Mouse (Mus musculus): ENCODE data around the gene Dnajc1. TPM values are rescaled to one million over a fixed set of nuclear protein-coding genes. Genes with fewer than 3 reads are reported as not detected.

Gene Dnajc1
- total RNA-seq, 4 experiments from 2014 or later = 14.1 to 17.2 (median 15.5) TPM

DNA sequence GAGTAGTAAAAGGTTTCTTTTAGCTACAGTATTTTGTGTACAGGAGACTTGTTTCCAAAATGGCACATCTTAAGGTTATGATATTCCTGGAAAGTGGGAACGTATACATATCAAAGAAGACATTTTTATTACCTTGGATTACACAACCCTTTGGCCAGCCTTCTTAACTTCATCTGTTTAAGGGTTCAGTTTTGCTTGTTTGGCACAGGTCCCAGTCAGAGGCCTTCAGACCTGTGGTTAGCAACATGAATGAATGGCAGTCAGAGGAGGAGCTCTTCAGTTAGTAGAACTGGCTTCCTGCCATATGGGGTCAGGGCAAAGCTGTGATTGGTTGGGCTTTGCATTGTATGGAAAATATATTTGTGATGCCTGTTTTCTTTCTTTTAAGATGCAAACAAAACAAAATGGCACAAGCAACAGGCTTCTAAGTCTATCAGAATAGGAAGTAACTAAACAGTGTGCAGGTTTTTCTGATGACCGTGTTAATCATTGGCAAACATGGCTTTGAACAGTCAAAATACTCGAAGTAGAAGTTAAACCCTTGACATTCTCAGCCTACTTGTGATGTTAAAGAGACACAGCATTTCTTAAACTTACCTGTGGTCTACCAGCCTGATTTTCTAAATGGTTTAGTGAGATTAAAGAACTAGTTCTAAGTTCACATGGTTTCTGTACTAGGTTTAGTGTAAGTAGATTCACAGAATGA is 196.8 kb downstream of the Dnajc1 start:
- no peak for DNase-seq (ENCODE audit: low spot score)

DNA sequence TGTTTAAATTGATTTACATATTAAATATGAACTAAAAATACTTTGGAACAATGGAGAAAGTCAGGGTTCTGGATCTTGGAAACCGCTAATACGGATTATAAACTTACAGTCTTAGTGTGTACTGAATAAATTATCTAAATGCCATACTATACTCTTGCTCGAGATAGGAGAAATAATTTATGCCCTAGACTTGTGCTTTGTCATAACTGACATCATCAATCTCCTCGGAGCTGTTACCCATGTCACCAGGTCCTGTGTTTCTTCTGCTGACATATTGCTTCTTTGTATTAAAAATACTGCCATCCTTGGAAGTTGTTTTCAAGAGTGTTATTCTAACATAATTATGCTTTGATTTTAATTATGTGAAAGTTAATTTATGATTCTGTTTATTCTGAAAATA is 197.3 kb downstream of the Dnajc1 start:
- DNase-seq (ENCODE audit: low spot score) = no peak

DNA sequence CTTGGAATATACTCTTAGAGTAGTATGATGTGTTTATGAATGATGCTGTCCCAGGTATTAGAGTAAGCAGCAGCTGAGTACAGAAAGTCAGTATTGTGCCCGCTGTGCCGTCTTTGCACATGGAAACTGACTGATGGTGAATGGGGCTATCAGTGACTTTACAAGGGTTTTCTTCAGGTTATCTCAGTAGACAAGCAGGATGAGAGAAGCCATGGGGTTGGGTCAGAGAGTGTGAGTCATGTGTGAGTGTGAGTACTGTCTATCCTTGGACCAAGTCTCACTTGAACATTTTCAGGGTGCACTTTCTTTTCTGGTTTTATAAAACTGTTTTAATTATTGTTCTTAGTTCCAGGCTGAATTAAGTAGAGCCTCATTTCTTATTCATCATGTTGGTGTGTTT is 204.3 kb downstream of the Dnajc1 start:
- no peak for DNase-seq (ENCODE audit: low spot score)

DNA sequence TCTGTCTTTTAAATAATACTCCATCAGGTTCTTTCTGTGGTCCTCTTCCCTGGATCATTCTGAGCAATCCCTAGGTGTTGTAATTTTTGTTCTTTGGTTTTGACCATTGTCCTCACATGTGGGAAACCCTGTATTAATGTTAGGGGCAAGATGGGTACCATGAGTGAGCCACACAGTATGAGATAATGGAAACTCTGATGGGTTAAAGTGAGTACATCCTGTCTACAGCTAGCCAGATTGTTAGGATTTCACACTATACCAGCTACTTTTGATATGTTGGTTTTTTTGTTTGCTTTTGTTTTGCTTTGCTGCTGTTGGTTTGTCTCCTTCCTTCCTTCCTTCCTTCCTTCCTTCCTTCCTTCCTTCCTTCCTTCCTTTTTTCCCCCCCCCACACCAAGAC is 209.6 kb downstream of the Dnajc1 start:
- no peak for DNase-seq (ENCODE audit: low spot score)

DNA sequence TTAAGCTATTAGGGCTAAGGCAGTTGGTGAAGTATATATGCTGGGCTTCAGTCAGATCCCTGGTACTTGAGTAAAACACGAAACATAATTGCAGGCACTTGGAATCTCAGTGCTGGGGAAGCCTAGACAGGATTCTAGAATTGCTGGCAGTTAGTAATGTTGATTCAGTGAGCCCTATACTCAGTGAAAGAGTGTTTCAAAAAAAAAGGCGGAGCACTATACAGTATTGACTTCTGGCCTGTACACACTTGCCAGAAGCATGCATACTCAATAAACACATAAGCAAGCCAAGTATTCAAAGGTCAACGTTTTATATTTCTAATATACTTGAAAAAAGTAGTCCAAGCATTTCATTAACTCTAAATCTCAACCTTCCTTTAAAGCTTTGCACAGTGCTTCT is 211.0 kb downstream of the Dnajc1 start:
- no peak for DNase-seq (ENCODE audit: low spot score)

DNA sequence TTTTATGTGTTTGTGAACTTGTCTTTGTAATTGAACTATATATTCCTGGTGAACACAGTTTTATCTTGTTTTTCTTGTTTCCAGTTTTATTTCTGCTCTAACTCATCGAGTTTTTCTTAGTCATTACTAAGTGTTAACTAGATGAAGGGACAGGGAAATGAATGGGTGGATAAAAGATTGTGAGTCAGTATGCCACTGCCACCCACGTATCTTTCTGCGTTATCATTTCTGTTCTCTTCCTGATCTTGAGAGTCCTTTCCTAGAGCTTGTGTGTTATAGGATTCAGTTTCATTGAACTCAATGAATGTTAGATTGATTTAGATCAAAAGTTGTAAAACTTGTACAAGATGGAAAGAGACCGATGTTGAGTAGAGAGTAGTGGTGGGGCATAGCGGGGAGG is 212.3 kb downstream of the Dnajc1 start:
- no peak for DNase-seq (ENCODE audit: low spot score)

DNA sequence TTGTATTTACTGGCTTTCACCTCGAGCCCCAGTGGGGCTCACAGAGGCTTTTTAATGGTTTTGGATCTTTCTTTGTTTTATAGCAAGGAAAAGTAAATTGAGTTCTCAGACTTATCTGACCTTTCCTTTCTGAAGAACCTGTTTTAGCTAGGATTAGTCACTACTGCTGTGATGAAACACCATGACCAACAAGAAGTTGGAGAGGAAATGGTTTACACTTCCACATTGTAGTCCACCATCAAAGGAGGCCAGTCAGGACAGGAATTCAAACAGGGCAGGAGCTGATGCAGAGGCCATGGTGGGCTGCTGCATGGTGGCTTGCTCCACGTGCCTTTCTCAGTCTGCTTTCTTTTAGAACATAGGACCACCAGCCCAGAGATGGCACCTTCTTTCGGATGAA is 216.4 kb downstream of the Dnajc1 start:
- DNase-seq (ENCODE audit: low spot score) = no peak

DNA sequence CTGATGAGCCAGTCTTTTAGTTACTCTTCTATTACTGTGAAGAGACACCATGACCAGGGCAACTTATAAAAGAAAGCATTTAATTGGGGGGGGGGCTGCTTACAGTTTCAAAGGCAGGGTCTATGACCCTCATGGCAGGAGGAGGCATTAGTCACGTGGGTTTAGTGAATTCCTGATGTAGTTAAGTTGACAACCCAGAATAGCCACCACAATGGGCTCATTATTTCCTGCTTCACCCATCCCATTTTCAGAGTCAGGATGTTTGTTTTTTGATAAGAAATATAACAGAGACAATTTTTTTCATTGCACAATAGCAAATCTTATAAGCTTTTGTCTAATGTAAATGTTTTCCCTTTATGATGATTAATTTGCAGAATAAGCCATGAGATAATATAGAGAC is 217.4 kb downstream of the Dnajc1 start:
- DNase-seq (ENCODE audit: low spot score) = no peak

DNA sequence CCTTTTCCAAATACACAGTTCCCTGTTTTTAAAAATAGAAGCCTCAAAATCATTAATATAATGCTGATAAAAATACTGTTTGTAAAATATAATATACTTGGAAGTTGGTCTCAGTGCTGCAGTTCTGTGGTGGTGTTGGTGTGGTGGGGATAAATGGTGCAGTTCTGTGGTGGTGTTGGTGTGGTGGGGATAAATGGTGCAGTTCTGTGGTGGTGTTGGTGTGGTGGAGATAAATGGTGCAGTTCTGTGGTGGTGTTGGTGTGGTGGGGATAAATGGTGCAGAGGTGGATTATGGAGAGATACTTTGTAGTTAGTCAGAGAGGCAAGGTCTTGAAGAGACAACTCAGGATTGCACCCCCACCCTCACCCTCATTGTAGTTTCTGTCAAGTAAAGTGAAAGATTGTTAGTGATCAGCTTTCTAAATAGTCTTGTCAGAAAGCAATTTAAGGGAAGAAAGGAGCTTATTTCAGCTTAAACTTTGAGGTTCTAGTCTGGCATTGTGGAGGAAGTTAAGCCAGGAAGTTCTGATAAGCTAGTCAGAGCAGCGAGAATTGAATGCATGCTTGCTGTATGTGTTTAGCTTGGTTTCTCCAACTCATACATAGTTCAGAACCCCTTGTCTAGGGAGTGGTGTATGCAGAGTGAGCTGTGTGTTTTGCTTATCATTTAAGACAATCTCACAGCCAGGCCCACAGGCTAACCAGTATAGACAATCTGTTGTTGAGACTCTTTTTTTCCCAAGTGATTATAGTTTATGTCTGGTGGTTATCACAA is 223.3 kb downstream of the Dnajc1 start:
- DNase-seq (ENCODE audit: low spot score) = no peak

DNA sequence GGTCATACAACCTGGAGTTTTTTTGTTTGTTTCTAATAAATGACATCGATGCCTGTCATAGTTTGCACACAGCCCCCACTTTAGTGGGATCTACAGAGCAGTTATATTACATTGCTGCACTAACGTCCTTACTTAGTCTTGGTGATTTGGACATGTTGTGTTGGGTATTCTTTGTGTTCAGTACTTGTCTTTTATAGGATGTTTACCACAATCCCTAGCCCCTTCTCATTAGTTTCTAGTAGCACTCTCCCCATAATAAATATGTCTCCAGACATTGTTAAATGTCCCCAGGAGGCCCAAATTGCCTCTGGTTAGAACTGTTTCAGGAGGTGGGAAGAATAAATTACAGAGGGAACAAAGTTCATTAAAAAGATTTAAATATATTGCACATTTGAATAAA is 227.1 kb downstream of the Dnajc1 start:
- no peak for DNase-seq (ENCODE audit: low spot score)

DNA sequence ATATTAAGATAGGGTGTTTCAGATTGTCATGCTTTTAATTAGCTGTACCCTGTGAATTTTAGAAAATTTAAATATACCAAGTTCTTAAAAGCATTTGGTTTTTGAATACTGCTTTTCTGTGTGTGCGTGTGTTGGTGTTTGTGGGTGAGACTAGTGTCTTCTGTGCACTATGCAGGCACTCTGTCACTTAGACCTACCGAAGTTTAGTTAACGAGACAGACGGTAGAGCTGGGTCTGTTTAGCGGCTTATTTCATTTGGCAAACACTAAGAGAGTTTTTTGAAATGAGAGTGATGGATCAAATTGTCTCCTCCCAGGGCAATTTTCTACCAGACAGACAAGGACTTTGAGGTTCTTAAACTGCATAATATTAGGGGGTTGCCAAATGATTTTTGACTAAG is 231.6 kb downstream of the Dnajc1 start:
- no peak for DNase-seq (ENCODE audit: low spot score)

DNA sequence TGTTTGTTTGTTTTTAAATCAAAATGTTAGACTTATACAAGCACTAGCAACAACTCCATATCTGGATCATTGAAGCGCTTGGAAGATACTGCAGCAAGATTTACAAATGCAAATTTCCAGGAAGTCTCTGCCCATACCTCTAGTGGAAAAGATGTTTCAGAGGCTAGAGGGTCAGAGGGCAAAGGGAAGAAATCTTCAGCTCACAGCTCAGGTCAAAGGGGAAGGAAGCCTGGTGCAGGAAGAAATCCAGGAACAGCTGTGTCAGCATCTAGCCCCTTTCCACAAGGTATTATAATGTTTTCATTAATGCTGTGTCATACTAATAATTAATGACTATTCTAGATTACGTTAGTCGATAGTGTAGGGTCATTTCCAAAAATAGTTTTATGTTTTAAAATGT is 233.2 kb downstream of the Dnajc1 start:
- no peak for DNase-seq (ENCODE audit: low spot score)

DNA sequence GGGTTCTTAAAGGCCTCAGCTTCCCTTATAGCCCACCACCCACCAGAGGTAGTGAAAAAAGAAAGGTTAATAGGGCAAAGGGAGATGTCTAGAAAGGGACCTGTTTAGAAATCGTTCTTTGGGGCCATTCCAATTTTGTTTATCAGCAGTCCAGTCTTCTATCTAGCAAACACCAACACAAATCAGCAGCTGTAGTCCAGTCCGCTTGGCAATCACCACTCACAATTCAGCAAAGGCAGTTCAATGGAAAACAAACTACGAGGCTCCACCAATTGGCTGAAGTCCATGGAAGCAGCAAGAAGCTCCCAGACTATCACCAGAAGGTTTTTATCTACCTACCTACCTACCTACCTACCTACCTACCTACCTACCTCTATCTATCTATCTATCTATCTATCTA is 236.5 kb downstream of the Dnajc1 start:
- no peak for DNase-seq (ENCODE audit: low spot score)

Data from heart, adult 8-10 months (tissue).